Mouse (Mus musculus): ENCODE results near the gene Ilvbl.
"Not testable (repeated sequence)": the region's sequence is repeated elsewhere in the genome, so short reads cannot be mapped to it uniquely, and the experiment has no call there.

Gene Ilvbl

DNA sequence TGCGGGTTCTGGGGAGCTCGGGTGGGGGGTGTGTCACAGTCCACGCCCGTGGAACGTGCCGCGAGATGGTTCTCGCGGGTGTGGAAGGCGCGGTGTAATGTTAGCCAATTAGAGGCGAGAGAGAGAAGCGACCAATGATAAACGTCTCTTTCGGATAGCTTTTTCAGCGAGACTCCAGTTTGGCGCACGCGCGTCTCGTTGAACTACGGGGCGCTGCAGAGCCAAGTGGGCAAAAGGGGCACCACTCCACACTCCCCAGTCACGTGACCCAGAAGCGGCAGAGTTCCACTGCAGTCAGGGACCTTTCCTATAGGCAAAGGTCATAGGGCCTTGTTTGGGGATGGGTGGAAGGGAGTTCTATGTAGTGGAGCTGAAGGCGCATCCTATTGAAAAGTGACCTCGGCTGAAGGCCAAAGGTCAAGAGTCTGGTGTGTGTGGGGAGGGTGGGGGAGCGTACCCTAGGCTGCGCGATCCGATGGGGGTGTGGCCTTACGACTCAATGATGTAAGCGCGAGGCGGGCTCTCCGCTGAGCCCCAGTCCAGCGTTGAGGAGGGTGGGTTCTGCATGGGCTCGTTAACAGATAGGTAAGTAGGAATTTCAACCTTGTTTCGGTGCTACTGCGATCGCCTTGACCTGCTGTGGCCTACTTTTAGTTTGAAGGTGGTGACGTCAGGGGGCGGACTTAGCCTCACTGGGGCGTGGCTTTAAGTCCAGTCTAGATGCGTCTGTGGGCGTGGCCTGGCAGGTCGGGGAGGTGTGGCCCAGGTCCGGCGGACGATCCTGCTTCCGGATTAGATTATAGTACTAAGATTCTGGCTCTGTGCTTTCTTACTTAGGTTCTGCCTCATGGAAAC, at the start of gene Ilvbl:
TSS of gene Ilvbl (plus strand) at position 97 of the 855 bp plus-strand sequence.
- peak; percentile 98 for DNase-seq (ENCODE audit: low spot score)

DNA sequence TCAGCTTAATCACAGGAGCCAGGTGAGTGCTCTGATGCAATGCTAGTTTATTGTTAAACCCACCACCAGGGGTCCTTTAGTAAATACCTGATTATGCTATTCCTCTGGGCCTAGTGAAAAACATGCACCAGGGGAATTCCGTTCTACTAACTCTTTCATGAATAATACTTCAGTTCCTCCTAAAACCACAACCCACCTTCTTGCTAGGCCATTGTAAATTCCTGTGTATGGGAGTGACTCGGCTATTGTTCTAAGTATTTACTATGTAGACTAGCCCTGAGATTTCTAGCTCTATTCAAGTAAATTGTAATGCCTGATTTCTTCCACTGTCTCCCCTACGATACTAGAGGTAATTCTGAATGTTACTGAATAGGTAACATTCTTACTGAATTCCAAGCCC, 49.1 kb upstream of the Ilvbl start:
- DNase-seq (ENCODE audit: low spot score) = not testable (repeated sequence)

DNA sequence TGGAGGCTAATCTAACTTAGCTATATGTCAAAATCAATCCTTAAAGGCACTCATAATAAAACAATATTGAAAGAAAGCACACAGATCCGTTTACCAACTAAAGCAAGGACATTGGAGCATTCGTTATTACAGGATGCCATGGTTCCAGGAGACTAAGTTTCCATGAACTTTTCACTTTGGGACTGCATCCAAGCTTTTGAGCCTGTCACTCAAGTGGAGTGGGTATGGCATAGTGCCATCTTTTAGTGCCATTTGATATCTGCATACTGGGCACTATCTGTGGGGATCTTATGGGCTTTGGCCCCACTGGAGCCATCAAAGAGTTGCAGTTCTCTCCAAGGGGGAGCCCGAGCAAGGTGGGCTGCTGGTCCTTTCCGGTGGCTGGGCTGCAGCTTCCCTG, 48.6 kb upstream of the Ilvbl start:
- no peak for DNase-seq (ENCODE audit: low spot score)

DNA sequence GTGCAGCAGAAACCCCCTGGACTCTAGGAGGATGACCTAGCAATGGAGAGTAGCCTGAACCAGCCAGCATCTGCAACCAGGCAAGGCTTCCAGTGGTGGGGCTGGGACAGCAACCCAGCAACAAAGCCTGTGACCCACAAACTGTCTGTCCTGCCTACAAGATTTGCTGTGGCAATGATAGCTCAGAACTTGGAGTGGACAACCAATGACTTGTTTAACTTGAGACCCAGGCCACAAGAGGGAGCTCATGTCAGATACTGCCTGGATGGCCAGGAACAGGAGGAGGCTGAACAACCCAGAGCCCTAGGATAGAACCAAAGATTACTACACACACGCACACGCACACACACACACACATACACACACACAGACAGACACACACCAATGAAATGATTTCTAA, 33.2 kb upstream of the Ilvbl start:
- DNase-seq (ENCODE audit: low spot score) = peak; percentile 21

DNA sequence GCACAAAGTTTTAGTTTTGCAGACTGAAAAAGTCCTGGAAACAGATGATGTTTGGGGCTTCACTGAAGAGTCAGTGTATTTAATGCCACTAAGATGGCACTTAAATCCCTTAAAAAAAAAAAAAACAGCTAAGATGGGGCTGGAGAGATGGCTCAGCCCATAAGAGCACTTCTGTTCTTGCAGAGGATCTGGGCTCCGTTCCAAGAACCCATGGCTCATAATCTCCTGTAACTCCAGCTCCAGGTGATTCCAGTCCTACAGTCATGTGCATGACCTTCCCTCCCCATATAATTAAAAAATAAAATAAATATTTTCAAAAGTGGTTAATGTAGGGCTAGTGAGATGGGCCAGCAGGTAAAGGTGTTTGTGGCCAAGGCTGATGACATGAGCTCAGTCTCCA, 9.1 kb upstream of the Ilvbl start:
- no peak for DNase-seq (ENCODE audit: low spot score)

DNA sequence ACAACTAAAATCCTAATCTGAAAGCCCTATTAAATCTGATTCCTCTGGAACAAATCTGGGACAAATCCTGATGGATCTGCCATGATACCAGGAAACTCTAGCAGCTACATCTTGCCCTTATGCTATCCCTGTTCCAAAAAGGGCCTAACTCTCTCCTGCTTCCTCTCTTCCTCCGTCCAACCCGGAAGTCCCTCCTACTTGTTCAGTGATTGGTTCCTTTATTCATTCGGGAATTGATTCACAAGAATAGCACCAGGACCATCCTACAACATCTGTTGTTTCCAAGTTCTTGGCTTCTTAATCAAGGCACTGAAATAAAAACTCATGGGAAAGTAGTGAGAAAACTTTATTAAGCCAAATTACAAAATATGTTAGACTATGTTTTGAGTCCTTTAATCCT, 5.0 kb upstream of the Ilvbl start:
- no peak for DNase-seq (ENCODE audit: low spot score)

DNA sequence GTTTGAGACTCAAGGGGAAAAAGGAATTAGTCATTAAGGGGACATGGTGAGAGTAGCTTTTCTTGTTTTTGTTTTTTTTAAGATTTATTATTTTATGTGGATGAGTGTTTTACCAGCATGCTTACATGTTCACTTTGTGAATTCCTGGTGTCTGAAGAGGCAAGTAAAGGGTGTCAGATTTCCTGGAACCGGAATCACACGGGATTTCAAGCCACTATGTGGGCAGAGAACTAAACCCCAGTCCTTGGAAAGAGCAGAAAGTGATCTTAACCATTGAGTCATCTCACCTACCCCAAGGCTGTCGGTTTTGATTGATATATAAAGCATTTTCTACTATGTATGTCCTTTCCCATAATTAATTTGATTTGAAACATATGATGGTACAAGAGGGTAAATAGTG, 4.5 kb upstream of the Ilvbl start:
- no peak for DNase-seq (ENCODE audit: low spot score)

DNA sequence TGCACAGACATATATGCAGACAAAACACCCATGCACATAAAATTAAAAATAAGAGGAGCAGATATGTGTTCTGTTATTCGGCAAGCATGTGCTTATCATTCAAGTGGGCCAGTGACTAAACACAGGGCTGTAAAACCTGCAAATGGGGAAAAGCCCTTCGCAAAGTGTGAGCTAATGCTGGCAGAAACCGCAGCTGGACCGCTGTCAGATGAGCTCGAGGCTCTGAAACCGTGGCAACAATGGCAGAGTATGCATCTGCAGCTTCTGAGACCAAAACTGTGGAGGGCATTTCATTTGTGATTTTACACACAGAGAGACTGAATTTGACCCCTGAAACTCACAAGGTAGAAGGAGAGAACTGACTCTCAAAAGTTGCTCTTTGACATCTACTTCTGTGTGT, 3.7 kb upstream of the Ilvbl start:
- no peak for DNase-seq (ENCODE audit: low spot score)

DNA sequence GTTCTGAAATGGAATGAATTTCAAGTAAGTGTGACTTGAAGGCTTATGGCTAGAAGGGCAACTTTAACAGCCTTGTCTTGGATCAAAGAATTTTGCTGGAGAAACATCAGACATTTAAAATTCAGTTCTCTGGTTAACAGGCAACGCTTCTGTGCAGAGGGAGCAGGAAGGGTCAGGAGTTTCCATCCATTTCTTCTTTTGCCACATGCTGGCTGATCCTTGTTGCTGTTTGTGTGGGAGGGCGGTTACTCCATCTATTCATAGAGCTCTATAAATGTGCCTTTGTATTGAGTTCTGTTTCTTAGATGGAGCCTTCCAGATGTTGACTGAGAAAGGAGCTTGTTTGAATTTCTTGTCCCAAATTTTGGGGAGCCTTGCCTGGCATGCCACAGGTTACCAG, 3.2 kb upstream of the Ilvbl start:
- DNase-seq (ENCODE audit: low spot score) = no peak

DNA sequence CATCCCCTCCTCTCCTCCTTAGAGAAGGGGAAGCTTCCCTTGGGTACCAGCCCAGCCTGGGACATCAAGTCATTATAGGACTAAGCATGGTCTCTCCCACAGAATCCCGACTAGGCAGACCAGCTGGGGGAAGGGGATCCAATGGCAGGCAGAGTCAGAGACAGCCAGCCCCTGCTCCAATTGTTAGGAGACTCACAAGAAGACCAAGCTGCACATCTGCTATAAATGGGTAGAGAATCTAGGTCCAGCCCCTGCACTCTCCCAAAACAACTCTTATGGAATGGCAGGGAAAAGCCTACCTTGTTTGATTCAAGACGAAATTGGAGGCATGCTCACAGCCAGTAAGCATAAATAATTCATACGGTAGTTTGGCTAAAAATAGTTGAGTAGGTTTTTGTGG, 920 bp upstream of the Ilvbl start:
- no peak for DNase-seq (ENCODE audit: low spot score)

DNA sequence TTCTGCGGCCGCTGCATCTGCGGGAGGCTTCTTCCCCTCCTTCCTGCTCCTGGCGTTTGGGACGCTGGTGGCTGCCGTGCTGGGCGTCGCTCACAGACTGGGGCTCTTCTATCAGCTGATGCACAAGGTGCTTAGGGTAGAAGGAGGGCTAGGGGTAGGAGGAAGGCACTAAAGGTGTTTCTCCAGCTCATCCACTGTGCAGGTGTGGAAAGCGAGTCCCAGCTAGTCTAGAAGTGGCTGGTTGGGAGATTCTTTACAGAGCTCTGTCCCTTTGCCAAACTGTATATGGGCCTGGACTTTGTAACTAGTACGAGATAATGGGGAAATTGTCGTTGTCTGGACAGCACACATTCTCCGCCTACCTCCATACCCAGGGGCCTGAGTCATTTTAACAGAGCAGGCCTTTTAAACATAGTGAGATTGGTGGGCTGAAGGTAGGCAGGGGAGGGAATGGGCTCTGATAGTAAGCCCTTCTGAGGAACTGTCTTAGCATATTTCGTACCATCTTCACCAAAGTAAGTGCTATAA, 1.0 kb downstream of the Ilvbl start:
- DNase-seq (ENCODE audit: low spot score) = no peak

DNA sequence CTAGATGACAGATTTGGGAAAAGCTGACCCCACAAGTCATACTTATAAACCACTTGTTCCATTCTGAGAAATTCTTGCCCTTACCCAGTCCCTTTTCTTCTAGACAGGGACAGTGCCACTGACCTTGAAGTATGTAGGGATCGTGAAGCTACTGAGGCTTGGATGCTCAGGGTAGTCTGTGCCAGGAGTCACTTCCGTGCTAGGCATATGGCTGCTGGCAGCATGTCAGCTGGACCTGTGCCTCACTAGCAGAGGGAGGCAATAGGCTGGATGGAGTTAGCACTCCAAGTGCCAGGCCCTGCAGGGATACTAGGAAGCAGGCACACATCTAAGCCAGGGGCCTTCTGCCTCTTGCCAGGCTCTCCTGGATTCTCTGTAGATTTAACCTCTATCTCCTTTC, 1.5 kb downstream of the Ilvbl start:
- DNase-seq (ENCODE audit: low spot score) = no peak

DNA sequence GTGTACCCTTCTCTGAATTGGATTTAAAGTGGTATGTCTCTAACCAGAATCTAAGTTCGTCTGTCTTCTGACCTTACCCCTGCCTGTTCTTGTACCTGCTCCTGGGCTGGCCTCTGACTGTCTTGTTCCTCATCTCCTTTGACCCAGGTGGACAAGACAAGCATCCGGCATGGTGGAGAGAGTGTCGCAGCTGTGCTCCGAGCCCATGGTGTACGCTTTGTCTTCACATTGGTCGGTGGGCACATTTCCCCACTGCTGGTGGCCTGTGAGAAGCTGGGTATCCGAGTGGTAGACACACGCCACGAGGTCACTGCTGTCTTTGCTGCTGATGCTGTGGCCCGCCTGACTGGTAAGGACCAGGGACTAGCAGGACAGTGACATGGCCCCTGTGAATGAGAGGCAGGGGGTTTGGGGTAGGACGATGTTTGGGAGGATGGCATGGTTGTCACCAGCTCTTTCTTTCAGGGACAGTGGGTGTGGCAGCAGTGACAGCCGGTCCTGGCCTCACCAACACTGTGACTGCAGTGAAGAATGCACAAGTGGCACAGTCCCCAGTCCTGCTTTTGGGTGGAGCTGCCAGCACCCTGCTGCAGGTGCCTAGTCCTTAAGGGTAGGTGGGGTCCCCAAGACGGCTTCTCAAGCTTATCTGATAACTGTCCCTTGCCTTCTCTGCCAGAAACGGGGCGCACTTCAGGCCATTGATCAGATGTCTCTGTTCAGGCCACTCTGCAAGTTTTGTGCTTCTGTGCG, 2.5 kb downstream of the Ilvbl start:
- no peak for DNase-seq (ENCODE audit: low spot score)

DNA sequence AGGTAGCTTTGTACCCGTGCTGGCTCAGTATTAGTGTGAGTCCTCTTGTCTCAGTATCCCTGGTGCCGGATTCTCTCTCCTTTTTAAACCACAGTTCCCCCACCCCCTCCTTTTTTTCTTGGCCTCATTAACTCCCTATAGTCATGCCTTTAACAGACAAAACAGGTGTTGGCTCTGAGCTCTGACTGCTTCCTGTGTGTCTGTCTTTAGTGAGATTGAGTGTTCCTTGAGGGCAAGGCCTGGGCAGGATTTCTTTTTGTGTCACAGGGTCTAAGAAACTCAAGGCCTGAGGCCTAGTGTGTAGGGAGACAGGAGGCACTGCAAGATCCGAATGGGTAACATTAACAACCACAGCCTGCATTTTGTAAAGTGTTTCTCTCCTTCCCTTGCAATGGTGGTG, 4.1 kb downstream of the Ilvbl start:
- DNase-seq (ENCODE audit: low spot score) = no peak

DNA sequence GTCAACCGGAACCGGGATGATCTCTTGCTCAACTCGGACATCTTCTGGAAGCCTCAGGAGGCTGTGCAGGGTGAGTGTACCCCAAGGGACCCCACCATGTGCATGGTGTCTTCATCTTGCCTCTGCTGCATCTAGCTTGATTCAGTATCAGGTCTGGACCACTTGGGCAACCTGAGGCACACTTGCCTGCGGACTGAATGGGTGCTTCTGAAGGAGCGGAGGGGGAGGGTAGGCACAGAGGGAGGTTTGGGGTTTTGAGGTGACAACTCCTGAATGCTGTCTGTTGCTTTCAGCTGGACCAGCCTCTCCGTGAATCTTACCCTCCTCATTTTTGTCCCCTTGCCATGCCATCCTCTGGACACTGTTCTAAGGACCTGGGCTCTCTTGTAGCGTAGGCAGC, 7.0 kb downstream of the Ilvbl start:
- no peak for DNase-seq (ENCODE audit: low spot score)

DNA sequence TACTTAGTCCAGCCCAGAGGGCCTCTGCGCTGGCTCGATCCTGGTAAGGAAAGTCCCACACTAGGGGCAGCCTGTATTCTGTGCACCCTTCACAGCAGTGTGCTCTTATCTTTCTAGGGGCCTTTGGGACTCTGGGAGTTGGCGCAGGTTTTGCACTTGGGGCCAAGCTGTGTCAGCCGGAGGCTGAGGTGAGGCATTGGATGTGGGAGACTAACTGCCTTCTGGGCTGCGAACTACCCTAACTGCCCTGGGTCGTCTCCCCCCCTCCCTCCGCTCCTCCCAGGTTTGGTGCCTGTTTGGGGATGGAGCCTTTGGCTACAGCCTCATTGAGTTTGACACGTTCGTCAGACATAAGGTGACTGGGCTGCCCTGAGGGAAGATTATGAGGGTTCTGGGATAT, 9.2 kb downstream of the Ilvbl start:
- no peak for DNase-seq (ENCODE audit: low spot score)

DNA sequence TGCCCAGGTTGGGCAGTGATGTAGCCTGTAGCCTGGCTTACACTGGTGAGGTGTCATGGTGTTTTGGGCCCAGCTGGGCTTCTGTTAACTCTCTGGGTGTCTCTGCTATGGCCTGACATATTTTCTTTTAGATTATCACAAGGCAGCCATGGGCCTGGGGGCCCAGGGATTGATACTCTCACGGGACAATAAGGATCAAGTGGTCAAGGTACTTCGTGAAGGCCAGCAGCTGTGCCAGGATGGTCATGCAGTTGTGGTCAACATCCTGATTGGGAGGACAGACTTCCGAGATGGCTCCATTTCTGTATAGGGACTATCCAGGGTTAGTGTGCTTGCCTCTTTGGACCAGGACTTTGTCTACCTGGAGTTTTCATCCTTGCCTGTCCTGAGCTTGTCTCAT, 9.8 kb downstream of the Ilvbl start:
- no peak for DNase-seq (ENCODE audit: low spot score)

DNA sequence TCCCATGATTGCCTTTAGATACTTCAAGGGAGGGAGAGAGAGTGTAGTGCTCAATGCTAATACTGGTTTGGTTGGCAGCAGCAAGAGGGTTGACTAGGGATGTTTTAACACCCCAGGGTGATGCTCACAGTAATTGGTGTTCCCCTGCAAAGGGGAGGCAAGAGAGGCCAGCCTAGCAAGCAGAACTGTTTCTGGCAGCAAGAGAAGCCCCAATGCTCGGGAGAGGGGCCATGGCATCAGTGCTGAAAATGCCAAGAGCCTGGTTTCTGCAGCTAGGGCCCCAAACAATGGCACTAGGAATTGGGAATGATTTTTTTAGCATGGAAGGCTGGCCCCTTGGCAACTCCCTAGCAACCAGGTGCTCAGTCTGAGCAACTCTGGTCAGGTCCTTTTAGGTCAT, 10.8 kb downstream of the Ilvbl start:
- no peak for DNase-seq (ENCODE audit: low spot score)

DNA sequence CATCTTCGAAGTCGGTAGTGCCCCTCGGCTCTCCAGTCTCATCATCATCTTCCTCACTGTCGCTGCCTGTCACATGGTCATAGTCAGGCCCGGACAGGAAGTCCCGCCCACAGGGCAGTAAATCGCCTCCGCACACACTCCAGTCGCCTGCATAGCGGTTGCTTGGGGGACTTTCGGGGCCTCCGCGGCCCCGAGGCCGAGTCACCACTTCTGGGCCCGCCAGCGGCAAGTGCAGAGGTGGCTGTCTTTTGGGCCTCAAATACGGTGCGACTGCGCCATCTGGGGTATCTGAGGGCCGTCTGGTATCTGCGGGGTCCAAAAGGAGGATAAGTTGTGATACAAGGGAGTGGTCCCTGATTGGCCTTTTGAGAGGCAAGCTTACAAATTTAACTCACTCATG, 11.5 kb downstream of the Ilvbl start:
- DNase-seq (ENCODE audit: low spot score) = no peak

DNA sequence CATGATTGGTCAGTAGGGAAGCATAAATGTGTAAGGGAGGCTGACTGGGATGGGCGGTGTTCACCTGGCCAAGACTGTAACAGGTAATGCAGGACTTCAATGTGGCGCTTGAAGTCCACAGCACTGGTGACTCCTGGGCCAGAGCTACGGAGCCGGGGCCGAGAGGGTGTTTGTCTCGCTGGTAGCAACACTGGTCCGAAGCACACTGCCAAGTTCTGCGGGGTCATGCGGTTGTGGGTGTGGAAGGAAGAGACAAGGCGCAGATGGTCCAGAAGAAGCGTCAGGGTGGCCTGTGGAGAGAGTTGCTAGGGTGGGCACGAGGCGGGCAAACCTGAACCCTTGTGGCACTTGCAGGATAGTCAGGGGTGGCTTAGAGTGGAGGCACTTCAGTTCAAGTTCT, 11.9 kb downstream of the Ilvbl start:
- no peak for DNase-seq (ENCODE audit: low spot score)

DNA sequence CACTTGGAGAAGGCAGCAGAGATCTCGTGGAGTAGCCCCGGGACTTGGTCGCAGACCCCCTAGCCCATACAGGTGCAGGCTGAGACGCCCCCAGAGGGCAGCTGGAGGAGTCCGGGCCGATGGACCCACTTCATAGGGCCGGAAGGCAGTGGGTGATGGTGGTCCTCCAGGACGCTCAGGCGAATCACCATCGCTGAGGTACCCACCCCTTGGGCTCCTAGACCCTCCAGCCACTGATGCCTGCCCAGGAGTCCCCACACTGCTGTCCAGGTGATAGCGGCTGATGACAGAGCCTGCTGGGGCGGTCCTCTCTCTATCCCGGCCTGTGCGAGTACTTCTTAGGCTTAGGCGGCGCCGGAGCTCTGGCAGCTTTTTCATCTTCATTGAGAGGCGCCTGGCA, 15.1 kb downstream of the Ilvbl start:
- DNase-seq (ENCODE audit: low spot score) = no peak

DNA sequence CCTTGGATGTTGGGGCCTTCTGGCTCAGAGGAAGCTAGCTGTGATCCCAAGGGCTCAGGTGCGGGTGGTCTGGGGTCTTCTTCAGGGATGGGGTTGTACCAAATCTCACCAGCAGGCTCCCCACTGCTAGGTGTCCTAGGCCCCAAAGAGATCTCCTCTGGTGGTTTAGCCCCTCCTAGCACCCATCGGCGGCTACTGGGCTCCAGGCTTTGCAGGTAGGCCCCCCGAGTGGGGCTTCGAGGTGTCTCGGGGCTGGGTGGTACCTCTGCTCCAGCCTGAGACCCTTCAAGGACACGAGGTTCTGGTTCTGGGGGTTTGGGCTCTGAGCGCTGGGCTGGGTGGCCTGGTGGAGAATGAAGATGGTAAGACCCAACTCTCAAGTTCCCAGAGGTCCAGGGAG, 15.8 kb downstream of the Ilvbl start:
- DNase-seq (ENCODE audit: low spot score) = no peak

DNA sequence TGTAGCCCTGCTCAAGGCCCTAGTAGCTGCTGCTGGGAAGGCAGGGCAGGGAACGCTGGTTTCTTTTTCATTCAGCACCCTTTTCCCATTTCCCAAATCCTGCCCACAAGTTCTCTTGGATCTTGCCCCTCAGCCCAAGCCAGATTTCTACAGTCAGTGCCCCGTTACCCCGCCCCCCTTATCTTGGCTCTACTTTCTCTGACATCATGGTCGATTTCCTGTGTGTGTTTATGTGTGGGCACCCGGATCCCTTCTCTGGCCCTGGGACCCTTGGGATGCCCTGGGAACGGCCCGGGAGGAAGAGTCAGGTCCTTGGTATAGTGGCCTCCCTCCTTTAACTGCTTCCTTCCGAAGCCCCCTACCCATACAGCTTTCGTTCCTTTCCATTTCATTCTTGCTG, 16.6 kb downstream of the Ilvbl start:
- DNase-seq (ENCODE audit: low spot score) = peak; percentile 36

Measured in embryo, embryonic 10.5 days (tissue).